Mouse (Mus musculus) MEL (cell line): ENCODE measurements at regions not wholly inside any gene's neighbourhood (a gene's known extent, or its start where the extent isn't known, plus 50 kb on each side); places are given as distances from the start of the nearest gene placed in this dataset.

Experiments used
- DNase-seq: peaks from one replicate; pipeline ENCODE4 v3.0.0; 2011; ENCODE audit warnings: low read depth, low spot score
- H3K27ac ChIP-seq: 2 replicates; pipeline ENCODE4 v1.5.1; 2012; ENCODE audit warnings: low read depth, mild to moderate bottlenecking, control low read depth, low read length, moderate library complexity; ENCODE audit not compliant: control insufficient read depth
- H3K27me3 ChIP-seq, 2 experiments: fragments of 150-350 bp in 1 of 2; sonication (generic) in 1 of 2; 2 replicates each; pipeline ENCODE4 v1.6.1; 2012; ENCODE audit warnings: low read length in 2 of 2, mild to moderate bottlenecking in 2 of 2, improper control_type of control experiment in 1 of 2, moderate library complexity in 1 of 2; ENCODE audit not compliant: insufficient read depth in 2 of 2, control insufficient read depth in 1 of 2
- H3K36me3 ChIP-seq, 2 experiments: 2 replicates each; pipeline ENCODE4 v1.6.1; 2012 to 2014; ENCODE audit warnings: low read length in 2 of 2, improper control_type of control experiment in 1 of 2, inconsistent platforms in 1 of 2, mild to moderate bottlenecking in 1 of 2; ENCODE audit not compliant: insufficient read depth in 2 of 2, control insufficient read depth in 1 of 2
- H3K4me1 ChIP-seq, 2 experiments: fragments of 150-350 bp in 1 of 2; sonication (generic) in 1 of 2; 2 replicates each; pipeline ENCODE4 v1.6.1; 2012; ENCODE audit warnings: low read length in 2 of 2, improper control_type of control experiment in 1 of 2, mild to moderate bottlenecking in 1 of 2; ENCODE audit not compliant: insufficient read depth in 2 of 2, control insufficient read depth in 1 of 2
- H3K4me3 ChIP-seq, 2 experiments: fragments of 150-350 bp in 1 of 2; sonication (generic) in 1 of 2; 2 replicates each; pipeline ENCODE4 v1.5.1; 2012; ENCODE audit warnings: low read depth in 2 of 2, low read length in 2 of 2, mild to moderate bottlenecking in 2 of 2, moderate library complexity in 2 of 2, control low read depth in 1 of 2, improper control_type of control experiment in 1 of 2; ENCODE audit not compliant: control insufficient read depth in 1 of 2, insufficient read depth in 1 of 2
- H3K79me2 ChIP-seq: 2 replicates; pipeline ENCODE4 v1.6.1; 2012; ENCODE audit warnings: mild to moderate bottlenecking, low read length, moderate library complexity; ENCODE audit not compliant: control insufficient read depth, poor library complexity, insufficient read depth
- H3K9ac ChIP-seq: 2 replicates; pipeline ENCODE4 v1.6.1; 2012; ENCODE audit warnings: low read depth, mild to moderate bottlenecking, control low read depth, low read length, moderate library complexity; ENCODE audit not compliant: control insufficient read depth, poor library complexity, severe bottlenecking
- H3K9me3 ChIP-seq: fragments of 150-350 bp; sonication (generic); replicated peaks from 2 replicates; pipeline ENCODE4 v1.6.1; 2012; ENCODE audit warnings: mild to moderate bottlenecking, low read length, improper control_type of control experiment, moderate library complexity; ENCODE audit not compliant: insufficient read depth
- BHLHE40 ChIP-seq: IDR thresholded peaks from 2 replicates; pipeline ENCODE4 v1.6.1; 2012; ENCODE audit warnings: low read depth, mild to moderate bottlenecking, inconsistent platforms, low read length, improper control_type of control experiment, borderline replicate concordance
- CHD1 ChIP-seq: IDR thresholded peaks from 2 replicates; pipeline ENCODE4 v1.6.1; 2012; ENCODE audit warnings: low read depth, mild to moderate bottlenecking, inconsistent platforms, low read length, improper control_type of control experiment
- CHD2 ChIP-seq: IDR thresholded peaks from 2 replicates; pipeline ENCODE4 v1.6.1; 2011; ENCODE audit warnings: low read length, improper control_type of control experiment
- CTCF ChIP-seq, 3 experiments: IDR thresholded peaks in 2 of 3; conservative IDR thresholded peaks in 1 of 3; 2 replicates each; pipeline ENCODE4 v1.5.1; 2011 to 2012; ENCODE audit warnings: low read length in 3 of 3, low read depth in 2 of 3, mild to moderate bottlenecking in 2 of 3, improper control_type of control experiment in 1 of 3, inconsistent platforms in 1 of 3, mixed read lengths in 1 of 3, moderate library complexity in 1 of 3; ENCODE audit not compliant: control insufficient read depth in 1 of 3, insufficient read depth in 1 of 3, poor library complexity in 1 of 3, severe bottlenecking in 1 of 3
- ELF1 ChIP-seq: IDR thresholded peaks from 2 replicates; pipeline ENCODE4 v1.6.1; 2014; ENCODE audit warnings: low read depth, mild to moderate bottlenecking, inconsistent platforms, low read length, improper control_type of control experiment, moderate library complexity
- GATA1 ChIP-seq: IDR thresholded peaks from 2 replicates; pipeline ENCODE4 v1.6.1; 2011; ENCODE audit warnings: low read depth, low read length, improper control_type of control experiment
- HCFC1 ChIP-seq: IDR thresholded peaks from 2 replicates; pipeline ENCODE4 v1.6.1; 2012; ENCODE audit warnings: low read depth, mild to moderate bottlenecking, inconsistent platforms, low read length, improper control_type of control experiment, moderate library complexity
- JUND ChIP-seq: IDR thresholded peaks from 2 replicates; pipeline ENCODE4 v1.6.1; 2011; ENCODE audit warnings: low read depth, mild to moderate bottlenecking, improper control_type of control experiment, low read length
- MAZ ChIP-seq: IDR thresholded peaks from 2 replicates; pipeline ENCODE4 v1.6.1; 2012; ENCODE audit warnings: low read depth, mild to moderate bottlenecking, inconsistent platforms, low read length, improper control_type of control experiment
- MEF2A ChIP-seq: IDR thresholded peaks from 2 replicates; pipeline ENCODE4 v1.6.1; 2014; ENCODE audit warnings: low read depth, mild to moderate bottlenecking, inconsistent platforms, low read length, improper control_type of control experiment; ENCODE audit not compliant: poor library complexity, insufficient replicate concordance, severe bottlenecking; ENCODE audit errors: extremely low read depth
- MXI1 ChIP-seq: IDR thresholded peaks from 2 replicates; pipeline ENCODE4 v1.6.1; 2011; ENCODE audit warnings: mild to moderate bottlenecking, low read depth, low read length, improper control_type of control experiment
- MYC ChIP-seq: IDR thresholded peaks from 2 replicates; pipeline ENCODE4 v1.6.1; 2011; ENCODE audit warnings: low read depth, mild to moderate bottlenecking, low read length, improper control_type of control experiment, moderate library complexity
- POLR2A ChIP-seq, 2 experiments: IDR thresholded peaks; 2 replicates each; pipeline ENCODE4 v1.6.1; 2011 to 2012; ENCODE audit warnings: low read length in 2 of 2, mild to moderate bottlenecking in 2 of 2, control low read depth in 1 of 2, improper control_type of control experiment in 1 of 2, low read depth in 1 of 2, moderate library complexity in 1 of 2; ENCODE audit not compliant: control insufficient read depth in 1 of 2, insufficient read depth in 1 of 2, poor library complexity in 1 of 2
- POLR2AphosphoS5 ChIP-seq: IDR thresholded peaks from 2 replicates; pipeline ENCODE4 v1.6.1; 2012; ENCODE audit warnings: low read depth, borderline replicate concordance, mild to moderate bottlenecking, inconsistent platforms, low read length, moderate library complexity, mixed read lengths
- SIN3A ChIP-seq: IDR thresholded peaks from 2 replicates; pipeline ENCODE4 v1.6.1; 2012; ENCODE audit warnings: low read length, improper control_type of control experiment, inconsistent platforms
- SMC3 ChIP-seq: IDR thresholded peaks from 2 replicates; pipeline ENCODE4 v1.6.1; 2011; ENCODE audit warnings: low read depth, low read length, improper control_type of control experiment
- TAL1 ChIP-seq: IDR thresholded peaks from 2 replicates; pipeline ENCODE4 v1.6.1; 2012; ENCODE audit warnings: mild to moderate bottlenecking, inconsistent platforms, low read length, moderate library complexity, mixed read lengths
- TBP ChIP-seq: IDR thresholded peaks from 2 replicates; pipeline ENCODE4 v1.8.0; 2011; ENCODE audit warnings: low read depth, low read length, improper control_type of control experiment
- UBTF ChIP-seq: IDR thresholded peaks from 2 replicates; pipeline ENCODE4 v1.6.1; 2012; ENCODE audit warnings: low read depth, mild to moderate bottlenecking, inconsistent platforms, low read length, improper control_type of control experiment, moderate library complexity, borderline replicate concordance; ENCODE audit not compliant: insufficient read depth
- ZKSCAN1 ChIP-seq: IDR thresholded peaks from 2 replicates; pipeline ENCODE4 v1.6.1; 2012; ENCODE audit warnings: low read depth, mild to moderate bottlenecking, inconsistent platforms, low read length, improper control_type of control experiment, moderate library complexity

- Histone ChIP-seq H3K9me3 (no peaks in the 10 kb centered on the region), H3K36me3 (no peaks in the 10 kb centered on the region)
- TF ChIP-seq ELF1: no peak
- no peak for TF ChIP-seq MAZ
- no peak for TF ChIP-seq MXI1
- TF ChIP-seq CHD1: no peak
- no peak for TF ChIP-seq BHLHE40
- no peak for TF ChIP-seq UBTF
- TF ChIP-seq SIN3A: no peak
- no peak for TF ChIP-seq SMC3
- no peak for TF ChIP-seq MEF2A
- no peak for TF ChIP-seq TAL1
- no peak for TF ChIP-seq TBP
Measured at GRCm38 (mm10) chr1:76181181-76181580, 635.1 kb downstream of the Slc4a3 start.

GRCm38 (mm10) chr1:76194844-76195243, 648.8 kb downstream of the Slc4a3 start:
- no peaks in the 10 kb centered on the region for H3K36me3 ChIP-seq
- no peaks in the 10 kb centered on the region for H3K79me2 ChIP-seq
- no peak for DNase-seq

More at GRCm38 (mm10) chr1:76181181-76181580, 635.1 kb downstream of the Slc4a3 start:
- no peak overlapping the region for H3K4me3 ChIP-seq
- no peak for DNase-seq
- H3K27ac ChIP-seq: no peak overlapping the region
- no peaks in the 10 kb centered on the region for H3K27me3 ChIP-seq
- no peaks in the 10 kb centered on the region for H3K4me1 ChIP-seq
- H3K9ac ChIP-seq: no peak overlapping the region
- no peaks in the 10 kb centered on the region for H3K79me2 ChIP-seq

More at GRCm38 (mm10) chr1:76194844-76195243, 648.8 kb downstream of the Slc4a3 start:
- no peaks in the 10 kb centered on the region for H3K4me1 ChIP-seq
- TF ChIP-seq MYC (no peak), POLR2A (IDR thresholded peaks at IDR 0.05; ENCODE audit: control insufficient read depth in 1 of 2, insufficient read depth in 1 of 2, low read depth in 1 of 2, low read length in 2 of 2, poor library complexity in 1 of 2) (no peak), SIN3A (no peak), JUND (no peak), HCFC1 (no peak), ZKSCAN1 (no peak), CTCF (IDR thresholded peaks at IDR 0.05 in 2 of 3, conservative IDR thresholded peaks at IDR 0.05 in 1 of 3; ENCODE audit: control insufficient read depth in 1 of 3, insufficient read depth in 1 of 3, low read depth in 2 of 3, low read length in 3 of 3, poor library complexity in 1 of 3, severe bottlenecking in 1 of 3) (no peak), GATA1 (no peak), POLR2AphosphoS5 (no peak), TAL1 (no peak), CHD2 (no peak)
- H3K9ac ChIP-seq: no peak overlapping the region
- H3K9me3 ChIP-seq: no peaks in the 10 kb centered on the region
- H3K4me3 ChIP-seq: no peak overlapping the region
- no peak overlapping the region for H3K27ac ChIP-seq
- H3K27me3 ChIP-seq: no peaks in the 10 kb centered on the region
